Mouse (Mus musculus) left cerebral cortex, postnatal 14 days (tissue): ENCODE data around the gene Gm13288. TPM values are rescaled to one million over a fixed set of nuclear protein-coding genes. Genes with fewer than 3 reads are reported as not detected.

Experiments
- total RNA-seq, 2 experiments: library from RNA; stranded (reverse); gene quantifications; 2 replicates each; pipeline ENCODE4 v1.2.3; 2021

Gene Gm13288
- total RNA-seq, 2 experiments from 2014 or later: not detected

Other genes with a start within 250 kb of the Gm13288 start
- not detected for gene Ifna15, start 247.3 kb upstream of the Gm13288 start, total RNA-seq
- gene Ifna14, start 233.7 kb upstream of the Gm13288 start, total RNA-seq: not detected
- gene Ifna9, start 213.1 kb upstream of the Gm13288 start, total RNA-seq: not detected
- not detected for gene Ifna12, start 202.2 kb upstream of the Gm13288 start, total RNA-seq
- gene C87499, start 171.1 kb upstream of the Gm13288 start, total RNA-seq: not detected
- not detected for gene Ifna13, start 161.1 kb upstream of the Gm13288 start, total RNA-seq
- gene Ifna16, start 128.6 kb upstream of the Gm13288 start, total RNA-seq: not detected
- gene Ifna2, start 121.6 kb upstream of the Gm13288 start, total RNA-seq: not detected
- gene Ifnab, start 114.2 kb upstream of the Gm13288 start, total RNA-seq: not detected
- 1 to 10 TPM; 1.0 to 1.5 TPM for gene Gm26566, start 83.7 kb upstream of the Gm13288 start, total RNA-seq
- 100 to 1,000 TPM; 103 to 104 TPM for gene Klhl9, start 83.1 kb upstream of the Gm13288 start, total RNA-seq
- not detected for gene Gm13271, start 50.7 kb upstream of the Gm13288 start, total RNA-seq
- not detected for gene Gm13283, start 45.4 kb upstream of the Gm13288 start, total RNA-seq
- not detected for gene Gm13290, start 31.7 kb upstream of the Gm13288 start, total RNA-seq
- gene Gm13289, start 28.6 kb upstream of the Gm13288 start, total RNA-seq: not detected
- not detected for gene Gm13272, start 25.7 kb upstream of the Gm13288 start, total RNA-seq
- gene Ifnz, start 23.4 kb upstream of the Gm13288 start, total RNA-seq: not detected
- not detected for gene Gm13276, start 19.8 kb upstream of the Gm13288 start, total RNA-seq
- gene Gm13277, start 16.9 kb upstream of the Gm13288 start, total RNA-seq: not detected
- gene Gm13278, start 14.0 kb upstream of the Gm13288 start, total RNA-seq: not detected
- gene Gm13275, start 11.0 kb upstream of the Gm13288 start, total RNA-seq: not detected
- gene Gm13279, start 8.1 kb upstream of the Gm13288 start, total RNA-seq: not detected
- gene Gm13285, start 5.9 kb upstream of the Gm13288 start, total RNA-seq: not detected
- gene Gm13287, start 2.3 kb upstream of the Gm13288 start, total RNA-seq: not detected
- gene Ifna7, start 10.7 kb downstream of the Gm13288 start, total RNA-seq: not detected
- gene Ifna11, start 14.4 kb downstream of the Gm13288 start, total RNA-seq: not detected
- not detected for gene Ifna6, start 21.9 kb downstream of the Gm13288 start, total RNA-seq
- gene Ifna5, start 30.0 kb downstream of the Gm13288 start, total RNA-seq: not detected
- not detected for gene Ifna4, start 36.3 kb downstream of the Gm13288 start, total RNA-seq
- gene Ifna1, start 44.6 kb downstream of the Gm13288 start, total RNA-seq: not detected
- not detected for gene Ifne, start 74.7 kb downstream of the Gm13288 start, total RNA-seq